8 mouse cellular contexts compared by ENCODE assay signal in genomic region chr4:133519369-133519665, GRCm38 (mm10). TPM values are rescaled to one million over a fixed set of nuclear protein-coding genes. Genes with fewer than 3 reads are reported as not detected.
DNase-seq lines count a peak whose midpoint lies in the region; ATAC-seq and TF ChIP-seq lines count a peak whose summit lies in the region.

No protein-coding gene starts in this region.

- 5% methylated on average over 25 of the region's 25 CpGs for WGBS in heart, embryonic 11.5 days (ENCODE audit: insufficient replicate concordance)
- 3% methylated on average over 22 of the region's 25 CpGs for WGBS in forebrain, embryonic 16.5 days
- WGBS in liver, embryonic 13.5 days (ENCODE audit: insufficient replicate concordance) = 15% methylated on average over 25 of the region's 25 CpGs

- no peak for ATAC-seq in heart, embryonic 11.5 days (replicated peaks; ENCODE audit: insufficient number of reproducible peaks, low FRiP score, low TSS enrichment)
- no peak for ATAC-seq in forebrain, embryonic 16.5 days
- ATAC-seq in liver, embryonic 13.5 days (ENCODE audit: low read depth) = peak; percentile 7; the same call in 1 of the 2 replicates

- H3K9me3 ChIP-seq in heart, embryonic 11.5 days (replicated peaks; ENCODE audit: control insufficient read depth, low read length) = no peaks in the 10 kb centered on the region
- H3K9me3 ChIP-seq in ES-E14 (ENCODE audit: control insufficient read depth, insufficient read depth, low read depth, low read length) = no peaks in the 10 kb centered on the region
- no peaks in the 10 kb centered on the region for H3K9me3 ChIP-seq in forebrain, embryonic 16.5 days (ENCODE audit: control insufficient read depth, low read length)
- H3K9me3 ChIP-seq in liver, embryonic 13.5 days (replicated peaks) = no peaks in the 10 kb centered on the region

- peaks cover 9% of the 10 kb centered on the region for H3K4me1 ChIP-seq in heart, embryonic 11.5 days (ENCODE audit: control insufficient read depth, insufficient read depth, low read length)
- 0 out of 4 replicates have a peak, but pooled peaks cover 0 to 2% of the 10 kb centered on the region in 2 experiments for H3K4me1 ChIP-seq in ES-E14 (ENCODE audit: control insufficient read depth in 2 of 2, insufficient read depth in 2 of 2, low read length in 2 of 2, poor library complexity in 1 of 2)
- H3K4me1 ChIP-seq in forebrain, embryonic 16.5 days (replicated peaks; ENCODE audit: control insufficient read depth, insufficient read depth, low read length) = peaks cover 7% of the 10 kb centered on the region
- peaks cover 7% of the 10 kb centered on the region; the same call in 1 of the 2 replicates for H3K4me1 ChIP-seq in liver, embryonic 13.5 days (replicated peaks)

- no peak for DNase-seq in heart, adult 8-10 months (ENCODE audit: low spot score)
- no peak for DNase-seq in ES-E14 (ENCODE audit: low read depth, low spot score)
- no peak for DNase-seq in liver, embryonic 13.5 days
- no peak for DNase-seq in layer of hippocampus, adult 18-20 months (ENCODE audit: low spot score in 2 of 2)
- DNase-seq in layer of hippocampus, adult 11-12 months (ENCODE audit: low spot score) = no peak
- no peak for DNase-seq in gastrocnemius, postnatal 4 days (ENCODE audit: low spot score in 2 of 2)

- H3K9ac ChIP-seq in heart, embryonic 11.5 days (ENCODE audit: low read depth, low read length) = peak overlapping the region; percentile 65
- peak overlapping the region; percentile 87 for H3K9ac ChIP-seq in ES-E14 (ENCODE audit: insufficient read depth, low read depth, low read length, poor library complexity, severe bottlenecking)
- H3K9ac ChIP-seq in forebrain, embryonic 16.5 days (replicated peaks; ENCODE audit: low read depth, low read length) = no peak overlapping the region
- peak overlapping the region; percentile 33 for H3K9ac ChIP-seq in liver, embryonic 13.5 days

- peak overlapping the region; percentile 54 for H3K4me3 ChIP-seq in heart, embryonic 11.5 days (ENCODE audit: low read depth, low read length)
- peak overlapping the region; percentile 74 to 98 for H3K4me3 ChIP-seq in ES-E14 (ENCODE audit: insufficient read depth in 1 of 2, low read depth in 1 of 2, low read length in 2 of 2, poor library complexity in 1 of 2, severe bottlenecking in 1 of 2)
- peak overlapping the region; percentile 25 for H3K4me3 ChIP-seq in forebrain, embryonic 16.5 days (replicated peaks; ENCODE audit: low read length)
- peak overlapping the region; percentile 57 for H3K4me3 ChIP-seq in liver, embryonic 13.5 days (replicated peaks)

- H3K36me3 ChIP-seq in heart, embryonic 11.5 days (ENCODE audit: control insufficient read depth, insufficient read depth, low read length) = no peaks in the 10 kb centered on the region
- no peaks in the 10 kb centered on the region for H3K36me3 ChIP-seq in ES-E14 (ENCODE audit: control insufficient read depth, insufficient read depth, low read length, poor library complexity, severe bottlenecking)
- no peaks in the 10 kb centered on the region for H3K36me3 ChIP-seq in forebrain, embryonic 16.5 days (ENCODE audit: control insufficient read depth, insufficient read depth)
- H3K36me3 ChIP-seq in liver, embryonic 13.5 days = no peaks in the 10 kb centered on the region

- peaks cover 36% of the 10 kb centered on the region for H3K27me3 ChIP-seq in heart, embryonic 11.5 days (ENCODE audit: control insufficient read depth, insufficient read depth, low read length)
- H3K27me3 ChIP-seq in forebrain, embryonic 16.5 days (replicated peaks; ENCODE audit: control insufficient read depth, insufficient read depth, low read length) = peaks cover 43% of the 10 kb centered on the region
- peaks cover 64% of the 10 kb centered on the region for H3K27me3 ChIP-seq in liver, embryonic 13.5 days

- H3K27ac ChIP-seq in heart, embryonic 11.5 days (ENCODE audit: low read depth, low read length) = no peak overlapping the region
- peak overlapping the region; percentile 13; the same call in 1 of the 2 replicates for H3K27ac ChIP-seq in ES-E14 (ENCODE audit: insufficient read depth, low read depth, low read length, poor library complexity, severe bottlenecking)
- no peak overlapping the region for H3K27ac ChIP-seq in forebrain, embryonic 16.5 days (ENCODE audit: low read length)
- H3K27ac ChIP-seq in liver, embryonic 13.5 days = no peak overlapping the region

- peak overlapping the region; percentile 78 for H3K4me2 ChIP-seq in heart, embryonic 11.5 days
- H3K4me2 ChIP-seq in forebrain, embryonic 16.5 days (ENCODE audit: low read length) = peak overlapping the region; percentile 35
- H3K4me2 ChIP-seq in liver, embryonic 13.5 days = peak overlapping the region; percentile 66

- in situ Hi-C loops in ES-E14 (cut with MboI; ENCODE audit: low sequenced_read_pairs in 2 of 2, unreplicated experiment in 2 of 2) = no loop called here

TF ChIP-seq in ES-E14, 5 proteins besides CTCF, POLR2A, EP300 and RAD21:
- TF ChIP-seq ZC3H11A (IDR thresholded peaks at IDR 0.05; ENCODE audit: borderline replicate concordance, low read depth, low read length) = no peak
- no peak for TF ChIP-seq MAFK (IDR thresholded peaks at IDR 0.05; ENCODE audit: insufficient read depth, low read depth, low read length)
- TF ChIP-seq HCFC1 (IDR thresholded peaks at IDR 0.05; ENCODE audit: borderline replicate concordance, insufficient read depth, low read length) = no peak
- TF ChIP-seq ZNF384 (IDR thresholded peaks at IDR 0.05; ENCODE audit: low read depth, low read length) = no peak
- TF ChIP-seq CHD2 (IDR thresholded peaks at IDR 0.05; ENCODE audit: low read depth, low read length) = no peak

RNA-seq across cellular contexts. Expression of gene Kdf1, which starts 0.6 kb away (rescaled TPM):
- 0.77 and 0.80 TPM in 2 replicates for polyA plus RNA-seq in heart, embryonic 11.5 days (2014; fragmentation: Nextera tagmentation; extraction: Ambion mirVana)
- total RNA-seq in heart, adult 8-10 months (2022) = not detected
- total RNA-seq in ES-E14 (2012; rRNA removed) = 3.4 and 4.1 TPM in 2 replicates
- 0.35 and 0.44 TPM in 2 replicates for polyA plus RNA-seq in forebrain, embryonic 16.5 days (2015; fragmentation: Nextera tagmentation; extraction: Ambion mirVana)
- polyA plus RNA-seq in liver, embryonic 13.5 days (2015; fragmentation: Nextera tagmentation; extraction: Ambion mirVana) = 0.45 and 0.70 TPM in 2 replicates
- under 1 TPM in 1 of 2 experiments, not detected in 1; 0.37 TPM for total RNA-seq in layer of hippocampus, adult 18-20 months (2021)
- total RNA-seq in gastrocnemius, postnatal 4 days (2021) = not detected

RNA-seq across cellular contexts. Expression of gene Trnp1, which starts 21.0 kb away (rescaled TPM):
- 0.94 and 1.4 TPM in 2 replicates for polyA plus RNA-seq in heart, embryonic 11.5 days (2014; fragmentation: Nextera tagmentation; extraction: Ambion mirVana)
- total RNA-seq in heart, adult 8-10 months (2022) = 1 to 10 TPM; 1.3 to 1.8 (median 1.6) TPM
- total RNA-seq in ES-E14 (2012; rRNA removed) = 0.90 and 0.94 TPM in 2 replicates
- polyA plus RNA-seq in forebrain, embryonic 16.5 days (2015; fragmentation: Nextera tagmentation; extraction: Ambion mirVana) = 6.5 and 9.2 TPM in 2 replicates
- polyA plus RNA-seq in liver, embryonic 13.5 days (2015; fragmentation: Nextera tagmentation; extraction: Ambion mirVana) = 0.06 TPM in 1 of 2 replicates, not detected in the other
- 100 to 1,000 TPM; 178 to 179 TPM for total RNA-seq in layer of hippocampus, adult 18-20 months (2021)
- total RNA-seq in gastrocnemius, postnatal 4 days (2021) = 1 to 10 TPM; 3.4 to 4.6 TPM

RNA-seq across cellular contexts. Expression of gene Nudc, which starts 26.5 kb away (rescaled TPM):
- polyA plus RNA-seq in heart, embryonic 11.5 days (2014; fragmentation: Nextera tagmentation; extraction: Ambion mirVana) = 221 TPM in 2 replicates
- 10 to 100 TPM; 66.4 to 92.0 (median 73.0) TPM for total RNA-seq in heart, adult 8-10 months (2022)
- total RNA-seq in ES-E14 (2012; rRNA removed) = 340 and 358 TPM in 2 replicates
- 256 and 259 TPM in 2 replicates for polyA plus RNA-seq in forebrain, embryonic 16.5 days (2015; fragmentation: Nextera tagmentation; extraction: Ambion mirVana)
- polyA plus RNA-seq in liver, embryonic 13.5 days (2015; fragmentation: Nextera tagmentation; extraction: Ambion mirVana) = 214 and 231 TPM in 2 replicates
- 100 to 1,000 TPM; 135 to 141 TPM for total RNA-seq in layer of hippocampus, adult 18-20 months (2021)
- 10 to 100 TPM; 73.7 to 80.7 TPM for total RNA-seq in gastrocnemius, postnatal 4 days (2021)

RNA-seq across cellular contexts. Expression of gene Nr0b2, which starts 33.9 kb away (rescaled TPM):
- polyA plus RNA-seq in heart, embryonic 11.5 days (2014; fragmentation: Nextera tagmentation; extraction: Ambion mirVana) = 9.6 and 11.0 TPM in 2 replicates
- 10 to 100 TPM; 13.2 to 19.5 (median 16.9) TPM for total RNA-seq in heart, adult 8-10 months (2022)
- 0.31 and 0.32 TPM in 2 replicates for total RNA-seq in ES-E14 (2012; rRNA removed)
- polyA plus RNA-seq in forebrain, embryonic 16.5 days (2015; fragmentation: Nextera tagmentation; extraction: Ambion mirVana) = not detected in 2 replicates
- 0.31 and 0.51 TPM in 2 replicates for polyA plus RNA-seq in liver, embryonic 13.5 days (2015; fragmentation: Nextera tagmentation; extraction: Ambion mirVana)
- total RNA-seq in layer of hippocampus, adult 18-20 months (2021) = not detected
- not detected for total RNA-seq in gastrocnemius, postnatal 4 days (2021)

RNA-seq across cellular contexts. Expression of gene Tent5b, which starts 39.4 kb away (rescaled TPM):
- 0.47 and 0.83 TPM in 2 replicates for polyA plus RNA-seq in heart, embryonic 11.5 days (2014; fragmentation: Nextera tagmentation; extraction: Ambion mirVana)
- 1 to 10 TPM; 1.3 to 3.0 (median 1.6) TPM for total RNA-seq in heart, adult 8-10 months (2022)
- 7.5 and 8.5 TPM in 2 replicates for total RNA-seq in ES-E14 (2012; rRNA removed)
- polyA plus RNA-seq in forebrain, embryonic 16.5 days (2015; fragmentation: Nextera tagmentation; extraction: Ambion mirVana) = 0.09 and 0.14 TPM in 2 replicates
- polyA plus RNA-seq in liver, embryonic 13.5 days (2015; fragmentation: Nextera tagmentation; extraction: Ambion mirVana) = 0.05 TPM in 1 of 2 replicates, not detected in the other
- total RNA-seq in layer of hippocampus, adult 18-20 months (2021) = not detected
- under 1 TPM; 0.57 to 0.74 TPM for total RNA-seq in gastrocnemius, postnatal 4 days (2021)

Comparison
In these comparisons a context has a peak if more than half of its experiments do, and no peak if none do; other contexts are left out.
1. H3K4me3 ChIP-seq: peak in every context shown above with its lines; median percentile 86 in ES-E14; 57 in liver, embryonic 13.5 days; 54 in heart, embryonic 11.5 days; 25 in forebrain, embryonic 16.5 days.
2. RNA of gene Trnp1, which starts 21.0 kb away (total RNA-seq): 178 to 179 TPM in layer of hippocampus, adult 18-20 months; 3.4 to 4.6 TPM in gastrocnemius, postnatal 4 days, 1.3 to 1.8 TPM in heart, adult 8-10 months and 0.90 to 0.94 TPM in ES-E14; every median in the first group is over 10 times any median in the second.
3. Peak in every context shown above with its lines, with median percentiles within 50 percentile points of each other: H3K4me2 ChIP-seq.